Mouse (Mus musculus) layer of hippocampus, postnatal 14 days (tissue): ENCODE results near the gene Ano2. TPM values are rescaled to one million over a fixed set of nuclear protein-coding genes. Genes with fewer than 3 reads are reported as not detected.

Source experiments
- DNase-seq, 2 experiments: peaks; one replicate each; pipeline ENCODE4 v3.0.0; 2021 to 2022; ENCODE audit warnings: low spot score in 2 of 2, mixed read lengths in 1 of 2
- long read RNA-seq, 2 experiments: library from polyadenylated mRNA; stranded (forward); transcript quantifications; one replicate each; pipeline ENCODE4 v2.0.0; 2021
- total RNA-seq, 2 experiments: library from RNA; stranded (reverse); gene quantifications; 2 replicates each; pipeline ENCODE4 v1.2.3; 2021

The Ano2 gene
- total RNA-seq, result 1 to 10 TPM; 3.1 to 4.4 TPM
- long read RNA-seq, experiment 1, partial matches to known transcripts, result 0 of 2 reads
- long read RNA-seq, experiment 1, other reads (novel, unspliced or antisense), result 2 of 2 reads
- long read RNA-seq, experiment 2, result 0 reads

DNA sequence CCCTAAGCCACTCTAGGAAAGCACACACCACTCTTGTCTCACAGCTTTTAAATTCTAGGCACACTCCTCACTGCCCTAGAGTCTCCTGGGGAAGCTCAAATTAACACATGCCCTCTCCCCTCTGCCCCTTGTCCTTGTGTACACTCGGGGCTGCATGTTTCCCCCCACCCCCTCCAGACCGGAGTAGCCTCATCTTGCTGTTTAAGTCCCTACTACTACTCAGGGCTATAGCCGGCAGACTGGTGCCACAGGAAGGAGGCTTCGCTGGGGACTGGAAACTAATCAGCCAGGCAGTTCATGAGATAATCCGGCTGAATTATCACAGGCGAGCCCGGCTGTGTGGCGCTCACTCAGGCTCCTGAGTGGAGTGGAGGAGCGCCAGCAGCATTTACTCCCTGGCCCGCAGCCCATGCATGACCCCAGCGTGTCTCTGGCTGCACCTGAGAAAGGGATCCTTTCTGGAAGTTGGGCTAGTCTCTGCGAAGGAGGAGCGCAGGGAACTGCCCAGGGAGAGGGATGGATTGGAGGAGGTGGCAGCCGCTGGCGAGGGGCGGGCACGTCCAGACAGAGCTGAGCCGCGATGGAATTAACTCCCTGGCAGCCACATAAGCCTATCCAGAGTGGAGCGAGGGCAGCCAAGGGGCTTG, at the start of gene Ano2:
Gene Ano2 (plus strand): TSS at position 363 of the 647 bp plus-strand sequence.
- DNase-seq, result peak in 1 of 2 experiments; percentile 9

DNA sequence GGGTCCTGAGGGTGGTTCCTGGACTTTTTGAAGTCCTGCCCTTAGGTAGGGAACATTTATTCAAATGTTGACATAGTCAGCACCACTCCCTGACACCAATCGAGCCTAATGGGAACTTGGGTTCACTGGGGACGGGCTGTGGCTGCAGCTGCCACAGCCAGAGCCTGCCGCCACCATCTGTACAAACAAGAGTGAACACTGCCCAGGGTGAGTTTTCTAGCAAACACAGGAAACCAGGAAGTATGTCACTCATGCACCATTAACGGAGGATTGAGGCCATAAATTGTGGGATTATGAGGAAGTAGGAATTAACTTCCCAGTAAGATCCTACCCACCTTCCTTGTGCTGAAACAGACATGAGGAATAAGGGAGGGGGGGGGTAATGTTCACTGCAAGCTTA, 49.7 kb upstream of the Ano2 start:
- no peak for DNase-seq

DNA sequence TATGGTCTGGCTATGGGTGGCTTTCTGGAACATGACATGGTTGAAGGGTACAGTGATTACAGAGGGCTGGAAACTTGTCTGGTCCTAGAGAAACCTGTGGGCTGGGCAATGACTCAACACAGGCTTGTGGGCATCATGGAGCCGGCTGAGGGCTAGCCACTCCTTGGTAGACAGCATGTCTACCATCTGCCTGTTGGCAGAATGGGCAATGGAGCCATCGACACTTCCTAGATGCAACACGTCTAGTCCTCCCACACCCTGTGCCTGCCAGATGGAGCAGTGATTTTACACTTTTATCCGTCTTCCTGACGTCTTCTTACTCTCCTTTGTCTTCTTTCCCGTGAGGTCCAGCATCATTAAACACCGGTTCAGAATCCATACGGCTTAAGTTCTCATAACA, 49.1 kb upstream of the Ano2 start:
- DNase-seq, result peak; percentile 16 to 20

DNA sequence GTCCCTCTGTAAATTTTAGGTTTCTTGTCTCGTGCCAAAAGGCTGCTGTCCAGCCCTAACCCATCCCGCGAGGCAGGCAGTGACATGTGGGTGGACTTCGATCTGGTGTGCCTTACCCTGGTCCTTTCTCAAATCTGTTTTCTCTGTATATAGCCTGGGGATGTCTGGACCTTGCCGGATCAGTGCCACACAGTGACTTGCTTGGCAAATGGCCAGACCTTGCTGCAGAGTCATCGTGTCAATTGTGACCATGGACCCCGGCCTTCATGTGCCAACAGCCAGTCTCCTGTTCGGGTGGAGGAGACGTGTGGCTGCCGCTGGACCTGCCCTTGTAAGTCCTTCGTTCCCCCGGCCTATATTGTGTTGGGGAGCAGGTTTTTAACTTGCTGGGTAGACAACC, 41.3 kb upstream of the Ano2 start:
- DNase-seq, result no peak

DNA sequence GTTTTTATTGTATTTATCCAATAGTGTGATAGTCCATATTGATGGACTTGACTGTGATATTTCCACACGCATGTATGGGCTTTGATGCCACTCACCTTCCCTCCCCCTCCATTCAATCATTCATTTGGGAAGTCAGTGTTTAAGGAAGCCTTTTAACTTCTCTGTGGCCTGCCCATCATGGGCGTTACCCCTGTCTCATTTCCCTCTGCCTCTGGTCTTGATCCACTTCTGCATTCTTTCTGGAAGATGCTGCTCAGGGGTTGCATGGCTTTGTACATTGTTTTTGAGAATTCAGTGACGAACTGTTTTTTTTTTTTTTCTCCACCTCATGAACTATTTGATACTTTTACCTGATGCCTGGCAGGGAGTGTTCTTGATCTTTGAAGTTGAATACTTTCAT, 38.9 kb upstream of the Ano2 start:
- no peak for DNase-seq

DNA sequence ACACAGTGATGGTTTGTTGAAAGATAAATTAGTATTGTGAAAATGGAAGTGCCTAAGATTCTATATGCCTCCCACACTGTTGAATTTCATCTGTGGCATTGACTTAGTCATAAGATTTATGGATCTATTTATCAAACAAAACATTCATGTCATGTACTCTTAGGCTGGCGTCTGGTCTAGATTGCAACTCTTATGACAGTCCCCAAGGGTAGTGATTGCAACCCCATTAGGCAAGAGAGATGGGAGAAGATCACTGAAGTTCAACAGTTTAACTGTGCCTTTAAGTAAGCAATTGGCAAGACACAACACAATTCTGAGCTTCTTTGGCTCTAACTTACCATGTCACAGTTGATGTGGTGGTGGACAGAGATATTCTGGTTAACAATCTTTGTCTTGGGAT, 36.8 kb upstream of the Ano2 start:
- DNase-seq, result no peak

DNA sequence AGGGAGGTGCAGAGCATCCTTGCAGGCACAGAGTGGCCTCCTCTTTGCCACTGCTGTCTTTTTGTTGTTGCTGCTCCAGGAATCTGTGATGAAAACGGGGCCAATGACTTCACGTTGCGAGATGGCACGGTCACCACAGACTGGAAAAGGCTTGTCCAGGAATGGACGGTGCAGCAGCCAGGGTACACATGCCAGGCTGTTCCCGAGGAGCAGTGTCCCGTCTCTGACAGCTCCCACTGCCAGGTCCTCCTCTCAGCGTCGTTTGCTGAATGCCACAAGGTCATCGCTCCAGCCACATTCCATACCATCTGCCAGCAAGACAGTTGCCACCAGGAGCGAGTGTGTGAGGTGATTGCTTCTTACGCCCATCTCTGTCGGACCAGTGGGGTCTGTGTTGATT, 33.3 kb upstream of the Ano2 start:
- DNase-seq, result no peak

DNA sequence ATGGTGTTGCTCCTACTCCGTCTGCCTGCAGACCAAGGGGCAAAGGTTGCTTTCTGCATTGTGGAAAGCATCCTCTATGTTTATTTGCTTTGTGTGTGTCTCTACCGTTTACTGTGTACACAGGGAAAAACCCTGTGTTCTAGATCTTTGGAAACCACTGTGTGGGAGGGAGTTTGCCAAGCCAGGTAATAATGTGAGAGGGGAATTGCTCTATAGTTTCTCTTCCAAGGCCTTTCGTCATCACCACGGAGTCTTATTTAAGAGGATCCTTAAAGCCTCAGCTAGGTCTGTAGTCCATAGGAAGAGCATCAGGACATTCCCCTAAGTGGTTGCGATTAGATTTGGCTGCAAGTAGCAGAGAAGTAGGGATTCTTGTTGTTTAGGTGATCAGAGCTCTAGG, 32.3 kb upstream of the Ano2 start:
- no peak for DNase-seq

DNA sequence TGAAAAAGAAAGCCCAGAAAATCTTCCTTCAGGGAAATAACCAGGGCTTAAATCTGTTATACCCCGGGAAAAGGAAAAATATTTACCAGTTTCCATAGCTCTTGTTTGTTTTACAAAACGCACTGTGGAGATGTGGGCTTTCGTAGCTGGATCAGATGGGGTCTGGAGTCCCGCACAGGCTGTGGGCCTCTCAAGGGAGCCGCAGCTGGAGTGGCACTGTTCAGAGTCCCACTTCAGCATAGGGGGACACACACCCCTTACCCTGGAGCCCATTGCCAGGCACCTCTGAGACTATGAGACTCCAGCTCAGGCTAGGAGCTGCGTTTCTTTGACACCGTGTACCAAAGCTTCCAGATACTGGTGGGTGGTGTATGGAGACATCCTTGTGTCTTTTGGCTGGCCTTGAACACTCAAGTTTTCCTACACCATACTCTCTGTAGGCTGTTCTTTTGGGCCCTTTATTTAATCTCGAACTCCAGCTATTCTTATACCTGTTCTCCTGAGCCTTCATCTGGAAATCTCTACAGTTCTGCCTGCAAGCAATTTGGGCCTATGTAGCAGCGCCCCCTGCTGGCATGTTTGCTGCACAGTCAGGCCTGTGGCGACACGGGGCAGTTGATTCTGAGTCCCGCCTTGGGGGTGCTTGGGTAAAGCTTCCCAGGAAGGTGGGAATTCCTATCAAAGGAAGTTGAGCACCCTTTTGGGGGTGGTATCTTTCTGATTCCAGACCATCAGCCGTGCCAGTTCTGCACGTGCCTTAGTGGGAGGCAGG, 28.9 kb upstream of the Ano2 start:
- DNase-seq, result peak; percentile 66 to 72

DNA sequence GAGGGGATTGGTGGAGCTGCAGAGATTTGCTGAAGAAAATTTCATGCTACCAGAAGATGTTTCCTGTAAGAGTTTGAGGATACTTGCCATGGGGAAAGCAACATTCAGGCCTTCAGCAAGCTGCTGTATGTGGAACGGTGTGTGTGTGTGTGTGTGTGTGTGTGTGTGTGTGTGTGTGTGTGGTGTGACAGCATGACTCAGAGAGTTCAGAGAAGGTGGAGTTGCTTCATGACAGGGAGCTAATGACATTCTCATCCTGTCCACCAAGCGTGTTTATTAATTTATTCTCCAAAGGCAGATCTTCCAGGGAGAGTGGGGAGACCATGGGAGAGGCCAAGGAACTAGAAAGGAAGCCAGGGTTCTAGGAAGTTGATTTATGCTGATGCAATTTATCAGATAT, 26.3 kb upstream of the Ano2 start:
- DNase-seq, result no peak

DNA sequence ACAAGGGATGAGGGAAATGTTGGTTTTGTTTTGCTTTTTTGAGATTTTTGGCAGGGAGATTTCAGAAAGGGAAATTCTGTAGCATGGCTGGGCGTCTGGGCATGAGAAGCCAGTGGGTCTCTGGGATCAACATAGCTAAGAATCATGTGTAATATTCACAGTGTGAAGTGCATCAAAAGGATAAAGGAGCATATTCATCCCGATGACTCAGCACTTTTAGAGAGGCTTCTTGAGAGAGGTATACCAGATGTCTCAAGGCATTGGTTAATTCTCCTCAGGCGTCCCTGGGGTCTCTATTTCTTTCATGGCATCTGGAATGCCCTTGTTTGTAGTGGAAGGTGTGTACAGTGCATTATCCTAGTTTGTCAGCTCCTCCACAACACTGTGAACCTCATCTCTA, 18.4 kb upstream of the Ano2 start:
- no peak for DNase-seq

DNA sequence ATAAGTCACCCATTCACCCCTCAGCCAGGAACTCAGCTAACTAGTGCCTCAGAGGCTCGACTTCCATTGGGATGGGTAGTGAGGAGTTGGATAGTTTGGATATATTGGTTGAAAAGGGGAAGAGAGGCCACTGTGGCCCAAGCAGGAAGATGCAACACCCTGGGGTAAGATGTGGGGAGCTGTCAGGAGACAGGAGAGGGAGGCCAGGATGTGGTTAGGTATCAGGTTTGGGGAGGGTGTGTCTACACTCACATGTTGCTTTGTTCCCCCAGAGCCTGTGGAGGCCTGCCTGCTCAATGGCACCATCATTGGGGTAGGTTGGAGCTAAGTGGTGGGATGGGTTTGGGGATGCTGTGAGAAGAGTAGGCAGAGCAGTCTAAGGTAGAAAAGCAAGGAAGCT, 11.7 kb upstream of the Ano2 start:
- no peak for DNase-seq

DNA sequence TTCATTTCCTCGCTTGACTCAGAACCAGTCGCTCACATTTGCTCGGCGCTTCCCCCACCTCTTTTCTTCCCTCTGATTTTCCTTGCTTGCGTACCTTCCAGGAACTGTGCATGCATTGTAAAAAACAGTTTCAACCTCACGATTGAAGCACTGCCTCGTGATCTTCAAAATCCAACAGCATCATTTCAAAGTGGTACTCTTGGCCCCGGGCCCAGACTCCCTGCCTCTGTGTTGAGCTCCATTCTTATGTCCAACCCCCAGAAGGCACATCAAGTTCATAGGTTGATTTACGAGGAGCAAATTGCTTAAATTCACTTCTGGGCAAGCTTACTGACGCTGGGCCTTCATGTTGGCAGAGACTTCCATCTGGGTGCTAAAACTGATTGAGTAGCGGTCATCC, 9.6 kb upstream of the Ano2 start:
- no peak for DNase-seq

DNA sequence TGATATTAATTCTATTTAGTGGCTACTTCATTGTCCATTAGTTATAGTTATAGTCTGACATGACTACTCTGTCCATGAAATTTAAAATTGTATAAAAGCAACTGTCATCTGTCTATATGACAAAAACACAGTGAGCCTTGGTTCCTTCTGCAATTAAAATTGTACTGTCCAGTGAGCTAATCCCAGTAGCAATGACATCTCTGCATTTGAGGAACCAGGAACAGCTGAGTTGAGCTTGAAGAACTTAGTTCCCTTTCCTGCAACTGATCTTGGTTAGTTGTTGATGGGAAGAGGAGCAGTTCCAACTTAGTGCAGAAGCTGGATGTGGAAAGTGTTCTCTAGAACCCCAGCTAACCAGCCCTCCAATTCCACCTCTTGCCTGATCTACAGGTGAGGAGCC, 4.8 kb upstream of the Ano2 start:
- DNase-seq, result no peak

DNA sequence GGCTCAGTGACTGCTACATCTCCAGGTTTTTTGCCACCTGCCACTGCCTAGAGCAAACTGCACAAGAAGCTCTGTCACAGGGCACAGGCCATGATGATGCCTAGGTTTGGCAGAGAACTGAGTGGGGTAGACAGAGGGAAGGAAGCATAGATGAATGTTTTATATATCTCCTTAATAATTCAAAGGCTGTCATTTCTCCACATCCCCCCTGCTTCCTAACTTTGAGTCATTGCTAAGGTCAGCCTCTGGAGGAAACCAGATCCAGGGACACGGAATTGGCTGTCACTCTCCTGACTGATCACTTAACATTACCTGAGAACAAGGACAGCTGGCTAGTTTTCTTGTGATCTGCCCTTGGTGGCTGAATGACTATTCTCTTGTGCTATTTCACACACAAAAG, 2.2 kb upstream of the Ano2 start:
- no peak for DNase-seq

DNA sequence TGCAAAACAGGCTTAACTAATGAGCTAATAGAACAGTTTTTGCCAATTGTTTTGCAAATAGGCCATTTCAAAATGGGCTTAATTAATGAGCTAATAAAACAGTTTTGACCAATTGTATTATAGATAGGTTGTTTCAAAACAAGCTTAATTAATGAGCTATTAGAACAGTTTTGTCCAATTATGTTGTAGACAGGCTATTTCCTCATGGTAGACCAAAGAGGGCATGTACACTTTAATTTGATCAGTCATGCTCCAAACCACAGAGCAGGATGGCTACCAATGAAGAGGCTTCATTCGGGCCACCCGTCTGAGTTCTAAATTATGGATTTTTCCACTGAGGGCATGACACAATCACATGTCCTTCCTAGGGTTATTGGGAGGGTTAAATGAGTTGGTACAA, 10.9 kb downstream of the Ano2 start:
- no peak for DNase-seq

DNA sequence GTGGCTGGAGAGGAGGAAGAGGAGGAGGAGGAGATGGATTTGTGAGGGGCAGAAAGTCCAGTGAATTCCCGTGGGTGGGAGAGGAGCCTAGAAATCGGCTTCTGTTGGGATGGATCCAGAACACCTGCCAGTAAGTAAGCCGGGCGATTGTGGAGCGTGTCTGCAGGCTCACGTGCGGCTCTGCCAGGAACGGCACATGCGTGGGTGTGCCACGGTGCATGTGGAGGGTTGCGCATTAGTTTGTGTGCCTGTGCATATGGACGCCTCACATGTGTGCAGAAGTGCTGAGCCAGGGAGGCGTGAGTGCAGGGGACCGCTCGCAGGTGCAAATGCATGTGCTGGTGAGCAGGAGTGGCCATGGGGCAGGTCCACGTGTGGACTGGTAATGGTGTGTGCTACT, 21.0 kb downstream of the Ano2 start:
- DNase-seq, result peak; percentile 46 to 52

DNA sequence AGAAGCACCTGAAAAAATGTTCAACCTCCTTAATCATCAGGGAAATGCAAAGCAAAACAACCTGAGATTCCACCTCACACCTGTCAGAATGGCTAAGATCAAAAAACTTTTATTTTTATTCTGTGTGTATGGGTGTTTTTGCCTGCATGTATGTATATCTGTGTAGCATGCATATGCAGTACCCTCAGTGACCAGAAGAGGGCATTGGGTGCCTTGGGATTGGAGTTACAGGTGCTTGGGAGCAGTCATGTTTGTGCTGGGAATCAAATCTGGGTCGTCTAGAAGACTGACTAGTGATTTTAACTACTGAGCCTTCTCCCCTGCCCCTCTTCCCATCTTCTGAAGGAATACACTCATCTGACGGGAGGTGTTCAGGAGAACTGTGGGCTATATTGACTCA, 36.2 kb downstream of the Ano2 start:
- DNase-seq, result no peak

DNA sequence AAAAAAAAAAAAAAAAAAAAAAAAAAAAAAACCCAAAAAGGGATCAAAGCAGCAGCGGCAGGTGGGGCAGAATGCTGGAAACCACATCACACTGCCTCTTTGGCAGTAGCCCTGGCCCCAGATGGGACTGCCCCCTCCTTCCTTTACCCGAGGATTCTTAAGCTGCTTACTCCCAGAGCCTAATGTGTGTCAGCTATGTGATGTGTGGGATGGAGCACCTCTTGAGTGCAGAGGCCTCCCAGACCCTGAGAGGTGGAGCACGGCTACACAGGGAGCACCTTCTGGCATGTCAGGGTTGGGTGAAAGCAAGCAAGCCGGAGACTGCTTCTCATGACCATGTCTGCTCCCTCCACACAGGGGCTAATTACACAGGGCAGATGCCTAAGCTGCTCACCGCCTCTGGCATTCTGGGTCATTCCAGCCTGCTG, 37.3 kb downstream of the Ano2 start:
- DNase-seq, result no peak

DNA sequence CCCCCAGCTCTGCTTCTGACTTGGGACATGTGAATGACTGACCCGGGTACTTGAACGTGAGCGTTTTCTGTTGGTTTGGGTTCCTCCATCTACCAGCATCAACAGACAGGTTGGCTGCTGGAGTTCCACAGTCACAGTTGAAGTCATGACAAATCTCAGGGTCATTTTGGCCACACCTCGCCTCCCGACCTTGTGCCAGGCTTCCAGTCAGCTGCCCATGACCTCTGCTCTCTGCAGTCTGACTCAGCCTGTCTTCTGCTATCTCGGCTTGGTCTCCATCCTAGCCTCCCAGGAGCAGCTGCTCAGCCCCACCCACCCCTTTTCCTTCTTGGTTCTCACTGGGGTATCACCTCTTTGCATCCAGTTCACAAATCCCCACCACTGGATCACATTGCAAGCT, 39.3 kb downstream of the Ano2 start:
- no peak for DNase-seq

DNA sequence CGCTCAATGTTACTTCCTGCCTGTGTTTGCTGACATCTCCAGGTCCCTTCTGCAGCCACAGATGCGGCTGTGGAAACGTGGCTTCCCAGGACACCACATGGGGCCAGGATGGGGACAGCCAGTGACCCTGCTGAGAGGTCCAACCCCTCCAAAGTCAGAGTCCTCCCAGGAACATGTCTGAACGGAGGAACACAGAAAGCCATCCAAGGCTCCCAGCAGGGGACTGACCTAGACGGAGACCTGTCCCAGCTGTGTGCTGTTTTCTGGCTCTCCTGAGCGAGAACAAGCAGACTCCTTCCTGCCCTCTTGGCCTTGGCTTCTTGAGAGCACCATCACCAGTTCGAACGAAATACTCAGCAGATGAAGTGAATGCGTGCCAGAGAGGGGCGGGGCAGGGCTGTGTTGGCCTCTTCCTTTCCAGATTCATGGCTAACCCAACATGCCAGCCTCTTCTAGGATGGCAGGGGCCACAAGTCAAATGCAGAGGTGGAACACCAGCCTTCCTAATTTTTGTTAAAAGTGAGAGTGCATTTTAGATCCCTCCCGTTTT, 39.8 kb downstream of the Ano2 start:
- no peak for DNase-seq

DNA sequence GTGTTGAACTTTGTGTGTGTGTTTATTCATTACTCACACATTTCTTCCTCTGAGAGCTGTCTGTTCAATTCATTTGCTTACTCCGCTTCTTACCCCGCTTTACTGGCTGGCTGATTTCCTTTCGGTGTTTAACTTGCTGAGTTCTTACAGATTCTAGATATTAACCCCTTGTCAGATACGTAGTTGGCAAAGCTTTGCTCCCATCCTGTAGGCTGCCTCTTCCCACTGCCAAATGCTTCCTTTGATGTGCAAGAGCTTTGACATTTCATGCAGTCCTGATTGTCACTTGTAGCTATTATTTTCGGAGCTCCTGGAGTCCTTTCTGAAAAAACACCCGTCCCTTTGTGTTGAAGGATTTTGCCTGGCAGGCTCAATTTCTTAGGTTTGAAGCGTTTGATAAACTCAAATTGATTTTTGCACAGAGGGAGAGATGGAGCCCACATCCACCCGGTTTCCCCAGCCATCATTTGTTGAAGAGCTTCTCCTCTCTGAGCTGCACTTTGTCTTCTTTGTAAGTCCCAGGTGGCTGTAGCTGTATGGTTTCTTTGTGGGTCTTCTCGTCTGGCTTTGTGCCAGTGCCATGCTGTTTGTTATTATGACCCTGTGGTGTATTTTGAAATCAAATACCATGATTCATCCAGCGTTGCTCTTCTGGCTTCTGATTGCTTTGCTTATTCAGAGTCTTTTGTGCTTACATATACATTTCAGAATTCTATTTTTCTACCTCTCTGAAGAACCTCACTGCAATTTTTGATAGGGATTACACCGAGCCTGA, 47.5 kb downstream of the Ano2 start:
- DNase-seq, result no peak
